Mouse (Mus musculus) gastrocnemius, adult 18-20 months (tissue): ENCODE data around the gene Gm20795. TPM values are rescaled to one million over a fixed set of nuclear protein-coding genes. Genes with fewer than 3 reads are reported as not detected.
"Not testable (repeated sequence)": the region's sequence is repeated elsewhere in the genome, so short reads cannot be mapped to it uniquely, and the experiment has no call there.

Source experiments
- DNase-seq: peaks from one replicate; pipeline ENCODE4 v3.0.0; 2021; ENCODE audit warnings: low spot score
- long read RNA-seq, 2 experiments: library from polyadenylated mRNA; stranded (forward); transcript quantifications; one replicate each; pipeline ENCODE4 v2.0.0; 2021
- total RNA-seq, 2 experiments: library from RNA; stranded (reverse); gene quantifications; 2 replicates each; pipeline ENCODE4 v1.2.3; 2021

The Gm20795 gene
- not detected for total RNA-seq
- long read RNA-seq, experiment 1 = 0 reads
- long read RNA-seq, experiment 2 = 0 reads

DNA sequence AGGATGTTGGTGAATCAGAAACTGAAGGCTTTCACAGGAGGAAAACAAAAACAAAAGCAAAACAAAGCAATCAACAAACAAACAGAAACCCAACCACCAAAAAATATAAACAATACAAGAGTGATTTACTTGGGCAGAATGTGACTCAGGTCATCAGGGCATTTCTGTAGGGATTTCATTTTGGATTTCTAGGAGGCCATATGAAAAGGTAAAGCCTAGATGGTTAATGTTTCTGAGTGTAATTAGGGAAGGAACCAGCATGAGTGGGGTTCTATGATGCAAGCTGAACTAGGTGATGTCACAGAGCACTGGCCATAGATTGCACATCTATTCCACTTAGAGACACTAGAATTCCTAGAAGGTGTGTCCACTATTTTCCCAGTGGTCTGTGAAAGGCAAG, at the start of gene Gm20795:
Gene Gm20795, plus strand, starts transcription at position 301 of the 400 bp plus-strand sequence.
- not testable (repeated sequence) for DNase-seq

DNA sequence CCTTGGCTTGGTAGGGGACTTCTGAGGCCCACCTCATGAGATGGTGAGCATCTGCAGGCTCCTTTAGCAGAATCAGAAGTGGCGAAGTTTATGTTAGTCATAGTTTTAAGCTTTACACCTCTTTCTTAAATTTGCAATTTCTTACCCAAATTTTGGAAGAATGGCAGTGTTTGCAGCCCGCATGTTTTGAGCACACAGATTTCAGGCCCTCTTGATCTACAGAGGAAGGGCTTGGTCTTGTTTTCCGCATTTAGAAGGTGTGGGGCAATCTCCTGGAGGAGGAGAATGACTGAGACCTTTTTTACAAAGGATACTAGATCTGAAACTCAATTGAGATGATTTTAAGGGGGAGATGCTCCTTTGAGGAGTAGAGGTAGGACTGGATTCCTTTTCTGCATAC, 29.0 kb upstream of the Gm20795 start, which contains the start of gene Gm21797:
Gene Gm21797, minus strand, starts transcription at position 101 of the 400 bp plus-strand sequence.
- DNase-seq = not testable (repeated sequence)

Other genes with a start within 250 kb of the Gm20795 start
- gene Gm21852, start 152.9 kb upstream of the Gm20795 start, total RNA-seq = not detected
- gene Gm21797, start 29.1 kb upstream of the Gm20795 start, total RNA-seq = not detected